Mouse (Mus musculus): ENCODE measurements around the gene Tedc2. TPM values are rescaled to one million over a fixed set of nuclear protein-coding genes. Genes with fewer than 3 reads are reported as not detected.

The Tedc2 gene
- total and polyA plus RNA-seq, 3 experiments: 2.0 to 3.8 (median 2.0) TPM

GRCm38 (mm10) chr17:24252329-24252728, 31.7 kb upstream of the Tedc2 start:
- whole genome bisulfite sequencing: 98% methylated on average over 2 of the region's 2 CpGs
- Histone ChIP-seq H3K36me3 (ENCODE audit: control insufficient read depth, insufficient read depth, low read length) (no peaks in the 10 kb centered on the region), H3K9ac (ENCODE audit: low read depth, low read length) (no peak overlapping the region), H3K4me1 (ENCODE audit: control insufficient read depth, insufficient read depth, low read length) (no peaks in the 10 kb centered on the region), H3K27me3 (ENCODE audit: control insufficient read depth, insufficient read depth, low read length) (no peaks in the 10 kb centered on the region), H3K27ac (no peak overlapping the region), H3K4me3 (no peak overlapping the region), H3K79me2 (replicated peaks; ENCODE audit: control insufficient read depth, insufficient read depth, low read length) (no peaks in the 10 kb centered on the region)
- intact Hi-C loops (cut with DNase I): loop anchor here (5.0 kb wide), 1 partner anchor 80 kb away; no protein-coding TSS in a partner anchor
- TF ChIP-seq CTCF (IDR thresholded peaks at IDR 0.05) (no peak), POLR2A (IDR thresholded peaks at IDR 0.05; ENCODE audit: insufficient read depth, low read depth, low read length) (no peak), EP300 (IDR thresholded peaks at IDR 0.05; ENCODE audit: insufficient read depth, low read depth, low read length) (no peak)
- no peak for DNase-seq

DNA sequence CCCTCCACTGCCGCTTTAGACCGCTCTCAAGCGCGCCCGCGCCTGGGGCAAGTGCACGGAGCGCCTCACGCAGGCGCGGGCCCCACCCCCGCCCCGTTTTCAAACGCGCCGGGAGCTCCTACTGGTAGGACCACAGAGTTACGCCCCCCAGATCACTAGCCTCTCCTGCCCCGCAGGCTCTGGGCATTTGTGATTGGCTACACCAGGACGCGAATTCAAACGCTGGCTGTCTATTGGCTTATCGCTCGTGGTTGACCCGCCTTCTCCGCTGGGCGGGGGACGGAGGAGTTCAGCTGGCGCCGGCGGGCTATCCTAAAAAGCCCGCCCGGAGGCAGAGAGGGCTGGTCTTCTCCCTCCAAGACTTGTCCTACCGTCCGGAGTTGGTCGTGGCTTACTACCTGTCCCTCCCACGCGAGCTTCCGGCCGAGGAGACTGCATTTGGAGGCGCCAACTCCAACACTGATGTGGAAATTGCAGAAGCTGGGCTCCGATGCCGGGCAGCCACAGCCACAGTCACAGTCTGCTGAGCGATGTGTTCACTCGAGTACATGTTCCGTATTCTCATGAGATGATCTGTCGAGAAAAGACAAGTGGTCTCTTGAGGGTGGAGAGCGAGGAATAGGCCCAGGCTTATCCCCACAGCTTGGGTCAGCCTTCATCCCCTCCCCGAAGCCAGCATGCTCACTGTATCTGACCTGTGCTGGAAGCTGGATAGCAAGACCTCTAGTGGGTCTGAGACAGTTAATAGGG, 30.8 kb upstream of the Tedc2 start, which contains the start of gene Ccnf:
Gene Ccnf (minus strand): TSS at position 165 of the 750 bp plus-strand sequence.
- Histone ChIP-seq H3K4me1 (ENCODE audit: control insufficient read depth, insufficient read depth, low read length) (no peaks in the 10 kb centered on the region), H3K36me3 (ENCODE audit: control insufficient read depth, insufficient read depth, low read length) (no peaks in the 10 kb centered on the region), H3K27me3 (ENCODE audit: control insufficient read depth, insufficient read depth, low read length) (no peaks in the 10 kb centered on the region), H3K27ac (peak within 1 kb of the TSS; percentile 44; the same call in 1 of the 2 replicates), H3K79me2 (replicated peaks; ENCODE audit: control insufficient read depth, insufficient read depth, low read length) (no peaks in the 10 kb centered on the region), H3K9ac (ENCODE audit: low read depth, low read length) (peak within 1 kb of the TSS; percentile 68), H3K4me3 (peak within 1 kb of the TSS; percentile 69)
- DNase-seq: peak; percentile 93 to 97
- intact Hi-C loops (cut with DNase I): loop anchor here (2.0 to 5.0 kb wide), 2 partner anchors 47 to 79 kb away; partner anchors contain the start of gene Tbc1d24
- under 1% methylated on average over 48 of the region's 48 CpGs for WGBS
- TF ChIP-seq CTCF (IDR thresholded peaks at IDR 0.05) (peak; percentile 68), EP300 (IDR thresholded peaks at IDR 0.05; ENCODE audit: insufficient read depth, low read depth, low read length) (0 out of 2 replicates have a peak, but pooled peaks have one; percentile 20), POLR2A (IDR thresholded peaks at IDR 0.05; ENCODE audit: insufficient read depth, low read depth, low read length) (no peak)

DNA sequence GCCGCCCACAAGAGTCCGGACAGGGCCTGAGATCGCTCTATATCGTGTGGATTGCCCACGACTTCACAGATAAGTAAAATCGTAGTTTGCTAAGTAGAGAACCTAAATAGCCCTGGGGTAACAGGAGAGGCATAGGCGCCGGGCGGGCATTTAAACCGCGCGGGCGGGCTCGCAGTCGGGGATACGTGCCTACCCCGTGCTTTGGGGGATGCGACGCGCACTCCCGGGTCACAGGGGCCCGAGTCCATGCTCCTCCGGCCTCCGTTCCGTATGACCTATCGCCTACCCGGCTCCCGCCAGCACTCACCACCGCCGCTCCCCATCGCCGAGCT, 30.3 kb upstream of the Tedc2 start:
- no peak for TF ChIP-seq POLR2A (IDR thresholded peaks at IDR 0.05; ENCODE audit: insufficient read depth, low read depth, low read length)
- no peak for TF ChIP-seq CTCF (IDR thresholded peaks at IDR 0.05)
- H3K9ac ChIP-seq (ENCODE audit: low read depth, low read length): peak overlapping the region; percentile 68
- H3K27me3 ChIP-seq (ENCODE audit: control insufficient read depth, insufficient read depth, low read length): no peaks in the 10 kb centered on the region
- no peak for DNase-seq
- intact Hi-C loops (cut with DNase I): loop anchor here (2.0 to 5.0 kb wide), 2 partner anchors 46 to 79 kb away; partner anchors contain the start of gene Tbc1d24
- H3K4me1 ChIP-seq (ENCODE audit: control insufficient read depth, insufficient read depth, low read length): no peaks in the 10 kb centered on the region
- H3K4me3 ChIP-seq: peak overlapping the region; percentile 69
- H3K27ac ChIP-seq: peak overlapping the region; percentile 24; the same call in 1 of the 2 replicates
- WGBS: under 1% methylated on average over 32 of the region's 32 CpGs
- no peaks in the 10 kb centered on the region for H3K36me3 ChIP-seq (ENCODE audit: control insufficient read depth, insufficient read depth, low read length)
- H3K79me2 ChIP-seq (replicated peaks; ENCODE audit: control insufficient read depth, insufficient read depth, low read length): no peaks in the 10 kb centered on the region

- no peak overlapping the region for H3K4me3 ChIP-seq
- H3K4me1 ChIP-seq (ENCODE audit: control insufficient read depth, insufficient read depth, low read length): no peaks in the 10 kb centered on the region
- 93% methylated on average over 2 of the region's 2 CpGs for WGBS
- H3K9ac ChIP-seq (ENCODE audit: low read depth, low read length): no peak overlapping the region
- H3K36me3 ChIP-seq (ENCODE audit: control insufficient read depth, insufficient read depth, low read length): no peaks in the 10 kb centered on the region
- no peaks in the 10 kb centered on the region for H3K79me2 ChIP-seq (replicated peaks; ENCODE audit: control insufficient read depth, insufficient read depth, low read length)
- intact Hi-C loops (cut with DNase I): no loop called here
- TF ChIP-seq CTCF (IDR thresholded peaks at IDR 0.05): peak; percentile 51
- TF ChIP-seq EP300 (IDR thresholded peaks at IDR 0.05; ENCODE audit: insufficient read depth, low read depth, low read length): no peak
- no peak for TF ChIP-seq POLR2A (IDR thresholded peaks at IDR 0.05; ENCODE audit: insufficient read depth, low read depth, low read length)
- H3K27me3 ChIP-seq (ENCODE audit: control insufficient read depth, insufficient read depth, low read length): no peaks in the 10 kb centered on the region
- DNase-seq: no peak
- no peak overlapping the region for H3K27ac ChIP-seq
These were observed 28.0 kb upstream of the Tedc2 start for GRCm38 (mm10) chr17:24248641-24249040.

DNA sequence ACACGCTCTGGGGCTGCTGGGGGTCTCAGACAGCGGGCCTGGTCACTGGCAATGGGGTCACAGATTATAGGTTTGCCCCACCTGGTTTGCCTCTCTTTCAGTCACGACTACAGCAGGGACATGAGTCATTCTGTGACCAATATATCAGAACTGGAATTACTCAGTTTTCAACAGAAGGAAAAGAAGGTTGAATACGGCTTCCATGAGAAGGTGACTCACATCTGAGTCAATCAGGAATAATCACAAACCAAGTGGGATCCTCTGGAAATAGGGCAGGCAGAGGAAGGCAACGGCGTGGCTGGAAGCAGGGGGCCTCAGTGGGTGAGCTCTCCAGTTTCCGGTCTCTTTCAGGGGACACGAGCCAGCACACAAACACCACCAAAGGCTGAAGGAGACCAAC, 23.4 kb upstream of the Tedc2 start:
- no peak for TF ChIP-seq EP300 (IDR thresholded peaks at IDR 0.05; ENCODE audit: insufficient read depth, low read depth, low read length)
- no peak for TF ChIP-seq POLR2A (IDR thresholded peaks at IDR 0.05; ENCODE audit: insufficient read depth, low read depth, low read length)
- no peak for TF ChIP-seq CTCF (IDR thresholded peaks at IDR 0.05)
- intact Hi-C loops (cut with DNase I): no loop called here
- 97% methylated on average over 8 of the region's 8 CpGs for WGBS
- H3K36me3 ChIP-seq (ENCODE audit: control insufficient read depth, insufficient read depth, low read length): no peaks in the 10 kb centered on the region
- no peaks in the 10 kb centered on the region for H3K79me2 ChIP-seq (replicated peaks; ENCODE audit: control insufficient read depth, insufficient read depth, low read length)
- H3K27me3 ChIP-seq (ENCODE audit: control insufficient read depth, insufficient read depth, low read length): no peaks in the 10 kb centered on the region
- H3K4me3 ChIP-seq: no peak overlapping the region
- H3K27ac ChIP-seq: no peak overlapping the region
- H3K4me1 ChIP-seq (ENCODE audit: control insufficient read depth, insufficient read depth, low read length): no peaks in the 10 kb centered on the region
- no peak for DNase-seq
- no peak overlapping the region for H3K9ac ChIP-seq (ENCODE audit: low read depth, low read length)

DNA sequence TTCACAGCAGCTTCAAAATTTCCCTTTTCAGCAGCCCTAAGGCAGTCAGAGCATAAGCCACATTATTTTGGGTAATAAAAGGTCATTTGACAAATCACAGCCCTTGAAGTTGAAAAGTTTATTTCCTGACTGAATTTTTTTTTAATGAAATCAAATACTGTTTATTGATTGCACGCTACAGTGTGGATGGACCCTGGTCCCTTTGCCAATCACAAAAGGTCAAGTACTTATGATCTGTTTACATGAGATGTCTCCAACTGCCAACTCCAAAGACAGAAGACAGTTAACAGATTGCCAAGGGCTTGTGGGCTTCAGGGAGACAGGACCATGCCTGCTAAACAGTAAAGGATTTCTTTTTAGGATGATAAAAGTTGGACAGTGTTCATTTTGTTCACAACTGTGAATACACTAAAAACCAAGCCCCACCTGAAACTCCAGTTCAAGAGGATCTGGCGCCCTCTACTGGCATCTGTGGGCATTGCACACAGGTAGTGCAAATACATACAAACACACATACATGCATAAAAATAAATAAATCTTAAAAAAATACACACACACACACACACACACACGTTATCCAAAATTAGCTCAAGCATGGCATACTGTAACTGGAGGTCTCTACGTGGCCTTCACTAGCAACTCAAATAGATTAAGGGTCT, 22.8 kb upstream of the Tedc2 start:
- intact Hi-C loops (cut with DNase I): no loop called here
- Histone ChIP-seq H3K9ac (ENCODE audit: low read depth, low read length) (no peak overlapping the region), H3K79me2 (replicated peaks; ENCODE audit: control insufficient read depth, insufficient read depth, low read length) (no peaks in the 10 kb centered on the region), H3K27me3 (ENCODE audit: control insufficient read depth, insufficient read depth, low read length) (no peaks in the 10 kb centered on the region), H3K4me3 (no peak overlapping the region), H3K27ac (no peak overlapping the region), H3K36me3 (ENCODE audit: control insufficient read depth, insufficient read depth, low read length) (no peaks in the 10 kb centered on the region), H3K4me1 (ENCODE audit: control insufficient read depth, insufficient read depth, low read length) (no peaks in the 10 kb centered on the region)
- WGBS: 87% methylated on average over 4 of the region's 4 CpGs
- TF ChIP-seq CTCF (IDR thresholded peaks at IDR 0.05) (peak; percentile 68), POLR2A (IDR thresholded peaks at IDR 0.05; ENCODE audit: insufficient read depth, low read depth, low read length) (no peak), EP300 (IDR thresholded peaks at IDR 0.05; ENCODE audit: insufficient read depth, low read depth, low read length) (no peak)
- no peak for DNase-seq
